Mouse (Mus musculus) bone marrow, adult 2 months (tissue): ENCODE results near the gene Poc1a. TPM values are rescaled to one million over a fixed set of nuclear protein-coding genes. Genes with fewer than 3 reads are reported as not detected.

Experiments used
- H3K27ac ChIP-seq: fragments of 200-500 bp; 2 replicates; pipeline ENCODE4 v1.5.1; 2012; ENCODE audit warnings: low read depth, mild to moderate bottlenecking, control low read depth, inconsistent platforms, low read length; ENCODE audit not compliant: control insufficient read depth, poor library complexity, insufficient read depth
- H3K4me1 ChIP-seq: fragments of 200-500 bp; 2 replicates; pipeline ENCODE4 v1.6.1; 2011; ENCODE audit warnings: low read length; ENCODE audit not compliant: control insufficient read depth, insufficient read depth
- H3K4me3 ChIP-seq: fragments of 200-500 bp; replicated peaks from 2 replicates; pipeline ENCODE3; 2011; ENCODE audit warnings: mild to moderate bottlenecking, low read depth, low read length, control low read depth; ENCODE audit not compliant: control insufficient read depth
- CTCF ChIP-seq: fragments of 200-500 bp; IDR thresholded peaks from 2 replicates; pipeline ENCODE4 v1.5.1; 2011; ENCODE audit warnings: low read length, control low read depth; ENCODE audit not compliant: control insufficient read depth, insufficient read depth
- POLR2A ChIP-seq: fragments of 200-500 bp; IDR thresholded peaks from 2 replicates; pipeline ENCODE4 v1.6.1; 2011; ENCODE audit warnings: low read depth, mild to moderate bottlenecking, control low read depth, low read length, borderline replicate concordance; ENCODE audit not compliant: control insufficient read depth
- WGBS: fragments of 180-500 bp; shearing (Covaris S2); methylation state at CpG from one replicate; pipeline ENCODE4 v1.1.7; 2018; 5-methylcytosine and 5-hydroxymethylcytosine counted together
- polyA plus RNA-seq: library from polyadenylated mRNA; stranded (reverse); fragments of >200 nt; gene quantifications from 2 replicates; pipeline ENCODE4 v1.2.4, GENCODE M21; 2011; ENCODE audit warnings: low replicate concordance; ENCODE audit not compliant: missing spikeins, insufficient read depth, insufficient read length

Poc1a gene
- polyA plus RNA-seq, 1 experiment = 46.9 TPM

- 72% methylated on average over 8 of the region's 8 CpGs for WGBS
- Histone ChIP-seq H3K4me1 (peaks cover 4% of the 10 kb centered on the region), H3K4me3 (no peak overlapping the region), H3K27ac (no peak overlapping the region)
- TF ChIP-seq POLR2A (no peak), CTCF (no peak)
Observed at GRCm38 (mm10) chr9:106393548-106393947, 112.7 kb downstream of the Poc1a start.

DNA sequence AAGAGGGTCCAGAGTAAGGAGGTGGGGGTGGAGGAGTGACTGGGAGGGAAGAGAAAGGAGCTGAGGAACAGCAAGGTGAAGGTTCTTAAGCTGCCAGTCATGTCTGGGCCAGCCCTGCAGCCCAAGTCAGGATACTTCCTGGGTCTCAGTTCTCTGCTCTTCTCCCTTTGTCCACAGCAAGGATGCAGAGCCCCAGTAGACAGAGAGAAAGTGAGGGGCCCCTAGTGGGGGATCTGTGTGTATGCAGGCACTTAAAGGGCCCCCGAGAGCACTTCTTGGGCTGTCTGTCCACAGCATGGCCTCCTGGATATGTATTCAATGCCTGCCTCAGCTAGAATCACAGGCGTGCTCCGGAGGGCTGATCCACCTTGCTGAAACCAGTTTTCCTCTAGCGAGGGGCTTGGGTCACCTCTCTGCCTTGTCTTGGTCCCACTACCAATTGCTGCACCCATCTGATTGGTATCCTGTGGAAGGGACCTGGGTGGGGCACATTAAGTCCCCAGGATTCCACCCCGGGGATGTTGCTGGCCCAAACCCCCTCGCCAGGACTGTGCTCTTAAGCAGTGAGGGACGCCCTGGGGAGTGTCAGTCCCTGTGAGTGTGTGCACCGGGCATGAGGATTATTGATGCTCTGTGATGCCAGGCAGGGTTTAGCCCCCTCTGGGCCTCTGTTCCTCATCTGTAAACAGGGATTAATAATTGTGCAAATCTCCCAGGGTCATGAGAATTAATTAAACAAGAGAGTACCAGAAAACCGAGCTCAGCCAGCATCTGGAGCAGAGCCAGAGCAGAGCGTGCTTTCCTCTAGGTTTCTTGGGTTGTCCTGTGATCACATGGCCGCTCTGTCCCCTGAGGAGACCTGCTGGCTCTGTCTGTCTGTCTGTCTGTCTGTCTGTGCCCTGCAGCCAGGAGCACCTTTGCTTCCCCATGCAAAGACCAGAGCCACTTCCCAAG, 114.1 kb downstream of the Poc1a start:
- 72% methylated on average over 11 of the region's 11 CpGs for WGBS
- H3K4me1 ChIP-seq = peaks cover 7% of the 10 kb centered on the region
- peak; percentile 11; the same call in 1 of the 2 replicates for TF ChIP-seq CTCF
- no peak for TF ChIP-seq POLR2A
- no peak overlapping the region for H3K4me3 ChIP-seq
- no peak overlapping the region for H3K27ac ChIP-seq

- Histone ChIP-seq H3K27ac (peak overlapping the region; percentile 72), H3K4me1 (peaks cover 7% of the 10 kb centered on the region)
Observed at GRCm38 (mm10) chr9:106397733-106398132, 116.9 kb downstream of the Poc1a start.

DNA sequence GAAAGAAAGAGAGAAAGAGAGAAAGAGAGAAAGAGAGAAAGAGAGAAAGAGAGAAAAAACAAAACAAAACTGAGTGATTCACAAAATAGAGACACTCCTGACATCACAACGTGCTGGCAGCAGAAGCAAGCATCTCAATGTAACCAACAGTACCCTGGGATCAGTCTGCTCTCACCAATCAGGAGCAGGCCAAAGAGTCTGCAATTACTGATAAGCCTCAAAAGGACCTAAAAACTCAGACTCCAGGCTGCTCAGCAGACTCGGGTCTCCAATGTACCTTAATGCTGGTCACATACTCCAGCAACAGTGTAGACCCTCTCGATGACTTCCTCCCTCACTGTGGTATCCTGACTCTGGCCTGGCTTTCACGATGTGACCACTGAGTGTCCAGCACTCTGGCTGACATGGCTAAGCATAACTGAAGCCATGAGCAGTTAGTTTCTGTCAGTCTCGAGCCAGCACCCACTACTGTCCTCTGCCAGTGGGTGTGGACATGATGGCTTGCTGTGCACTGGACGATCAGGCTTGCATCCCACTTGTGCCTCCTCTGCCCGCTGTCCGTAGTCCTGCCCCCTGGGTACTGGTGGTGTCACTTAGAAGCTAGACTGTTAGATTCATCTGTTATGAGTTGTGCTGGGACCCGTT, 117.9 kb downstream of the Poc1a start:
- WGBS = 51% methylated on average over 9 of the region's 9 CpGs
- Histone ChIP-seq H3K27ac (peak overlapping the region; percentile 75), H3K4me3 (peak overlapping the region; percentile 14), H3K4me1 (peaks cover 7% of the 10 kb centered on the region)
- TF ChIP-seq CTCF (no peak), POLR2A (no peak)

More at GRCm38 (mm10) chr9:106397733-106398132, 116.9 kb downstream of the Poc1a start:
- 40% methylated on average over 4 of the region's 4 CpGs for WGBS
- TF ChIP-seq CTCF (no peak), POLR2A (no peak)
- H3K4me3 ChIP-seq = no peak overlapping the region

DNA sequence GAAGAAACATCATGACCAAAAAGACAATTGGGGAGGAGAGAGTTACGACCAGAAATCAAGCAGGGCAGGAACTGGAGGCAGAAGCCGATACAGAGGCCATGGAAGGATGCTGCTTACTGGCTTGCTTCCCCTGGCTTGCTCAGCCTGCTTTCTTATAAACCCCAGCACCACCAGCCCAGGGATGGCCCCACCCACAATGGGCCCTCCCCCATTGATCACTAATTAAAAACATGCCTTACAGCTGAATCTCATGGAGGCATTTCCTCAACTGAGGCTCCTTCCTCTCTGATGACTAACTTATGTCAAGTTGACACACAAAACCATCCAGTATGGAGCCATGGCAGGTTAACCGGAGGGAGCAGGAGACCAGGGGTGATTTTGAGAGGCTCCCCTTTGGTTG, 118.9 kb downstream of the Poc1a start:
- H3K27ac ChIP-seq = 0 out of 2 replicates have a peak overlapping the region, but pooled peaks have one; percentile 41
- H3K4me3 ChIP-seq = no peak overlapping the region
- WGBS = 94% methylated on average over 3 of the region's 3 CpGs
- H3K4me1 ChIP-seq = peaks cover 5% of the 10 kb centered on the region; the same call in 1 of the 2 replicates
- TF ChIP-seq CTCF = no peak
- no peak for TF ChIP-seq POLR2A

Other genes starting within 250 kb of the Poc1a start
- not detected in 2 replicates for gene Col6a4, start 184.3 kb upstream of the Poc1a start, polyA plus RNA-seq
- 0.99 and 1.9 TPM in 2 replicates for gene Glyctk, start 122.9 kb upstream of the Poc1a start, polyA plus RNA-seq
- gene Wdr82, start 110.1 kb upstream of the Poc1a start, polyA plus RNA-seq = 15.9 and 17.7 TPM in 2 replicates
- 32.4 and 91.7 TPM in 2 replicates for gene Ppm1m, start 81.3 kb upstream of the Poc1a start, polyA plus RNA-seq
- 21.7 and 63.2 TPM in 2 replicates for gene Twf2, start 78.0 kb upstream of the Poc1a start, polyA plus RNA-seq
- gene Tlr9, start 58.5 kb upstream of the Poc1a start, polyA plus RNA-seq = 0.56 and 3.6 TPM in 2 replicates
- 22.5 and 59.7 TPM in 2 replicates for gene Alas1, start 32.4 kb upstream of the Poc1a start, polyA plus RNA-seq
- 3.8 and 11.6 TPM in 2 replicates for gene Dusp7, start 87.6 kb downstream of the Poc1a start, polyA plus RNA-seq
- 121 and 145 TPM in 2 replicates for gene Rpl29, start 148.4 kb downstream of the Poc1a start, polyA plus RNA-seq
- 9.5 and 15.5 TPM in 2 replicates for gene Acy1, start 157.3 kb downstream of the Poc1a start, polyA plus RNA-seq
- 4.9 and 6.5 TPM in 2 replicates for gene Abhd14b, start 166.4 kb downstream of the Poc1a start, polyA plus RNA-seq
- gene Abhd14a, start 166.6 kb downstream of the Poc1a start, polyA plus RNA-seq = 4.4 and 16.3 TPM in 2 replicates
- 7.3 and 19.2 TPM in 2 replicates for gene Pcbp4, start 172.2 kb downstream of the Poc1a start, polyA plus RNA-seq
- not detected in 2 replicates for gene Gpr62, start 184.9 kb downstream of the Poc1a start, polyA plus RNA-seq
- 37.0 and 38.2 TPM in 2 replicates for gene Rrp9, start 194.9 kb downstream of the Poc1a start, polyA plus RNA-seq
- 8.8 and 33.8 TPM in 2 replicates for gene Parp3, start 195.9 kb downstream of the Poc1a start, polyA plus RNA-seq
- not detected in 2 replicates for gene Iqcf1, start 218.9 kb downstream of the Poc1a start, polyA plus RNA-seq
- not detected in 2 replicates for gene Iqcf5, start 233.5 kb downstream of the Poc1a start, polyA plus RNA-seq